Mouse (Mus musculus) right cerebral cortex, adult 18-20 months (tissue): Measurements from ENCODE around the gene Cmklr1.

Experiments used
- DNase-seq: peaks from one replicate; pipeline ENCODE4 v3.0.0; 2022; ENCODE audit warnings: mixed read lengths

Cmklr1 gene

DNA sequence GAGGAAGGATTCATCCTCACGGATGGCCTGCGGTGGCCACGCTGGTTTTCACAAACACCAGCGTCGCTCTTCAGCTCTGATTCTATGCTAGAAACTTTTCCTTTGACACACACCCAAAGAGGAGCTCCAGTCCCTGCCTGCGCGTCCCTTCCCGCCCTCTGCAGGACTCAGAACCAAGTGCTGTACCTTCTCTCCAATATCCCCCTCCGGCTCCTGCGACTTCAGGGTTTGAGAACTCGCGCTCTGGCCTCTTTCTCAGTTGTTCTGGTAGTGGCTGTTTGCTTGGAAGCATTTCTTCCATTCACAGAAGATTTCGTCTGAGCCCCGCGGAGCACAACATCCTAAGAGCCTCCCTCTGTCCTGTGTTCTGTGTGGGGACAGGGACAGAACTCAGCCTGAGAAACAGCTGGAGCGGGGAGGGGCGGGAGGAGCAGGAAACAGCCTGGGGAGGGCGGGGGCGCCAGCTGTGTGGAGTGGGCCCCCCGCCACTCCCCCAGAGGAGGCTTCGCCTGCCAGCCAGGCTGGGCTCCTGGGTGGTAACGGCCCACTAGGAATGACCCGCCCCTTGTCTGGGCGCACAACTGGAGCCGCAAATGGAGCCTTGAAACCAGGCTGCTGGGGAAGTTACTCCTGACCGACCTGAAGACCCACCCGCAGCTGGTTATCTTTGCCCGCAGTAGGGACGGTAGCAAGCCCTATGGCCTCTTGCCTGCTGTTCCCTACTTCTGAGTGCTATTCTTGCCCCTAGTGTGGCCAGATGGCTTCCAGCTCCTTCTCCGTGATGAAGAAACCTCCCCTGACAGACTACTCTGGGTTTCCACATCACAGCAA, at the start of gene Cmklr1:
Cmklr1 (minus strand) TSS at position 392 of the 831 bp plus-strand sequence.
- DNase-seq: no peak

DNA sequence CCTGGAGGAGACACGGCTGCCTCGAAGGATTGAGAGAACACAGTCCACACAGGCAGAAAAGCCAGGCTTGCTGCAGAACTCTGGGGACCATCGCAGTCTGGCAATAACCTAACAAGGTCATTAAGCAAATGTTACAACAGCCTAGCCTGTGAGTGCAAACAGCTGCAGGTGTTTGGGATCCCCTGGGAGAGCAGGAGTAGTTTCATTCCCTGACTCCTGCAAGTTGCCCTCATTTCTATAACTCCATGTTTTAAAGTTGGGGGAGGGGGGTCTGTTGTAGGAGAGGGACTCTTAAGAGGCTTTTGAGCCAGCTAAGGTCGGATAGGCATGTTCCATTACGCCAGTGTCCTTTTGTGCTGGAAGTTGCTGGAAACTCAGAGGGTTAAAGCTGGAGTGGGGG, 44.2 kb upstream of the Cmklr1 start:
- no peak for DNase-seq

DNA sequence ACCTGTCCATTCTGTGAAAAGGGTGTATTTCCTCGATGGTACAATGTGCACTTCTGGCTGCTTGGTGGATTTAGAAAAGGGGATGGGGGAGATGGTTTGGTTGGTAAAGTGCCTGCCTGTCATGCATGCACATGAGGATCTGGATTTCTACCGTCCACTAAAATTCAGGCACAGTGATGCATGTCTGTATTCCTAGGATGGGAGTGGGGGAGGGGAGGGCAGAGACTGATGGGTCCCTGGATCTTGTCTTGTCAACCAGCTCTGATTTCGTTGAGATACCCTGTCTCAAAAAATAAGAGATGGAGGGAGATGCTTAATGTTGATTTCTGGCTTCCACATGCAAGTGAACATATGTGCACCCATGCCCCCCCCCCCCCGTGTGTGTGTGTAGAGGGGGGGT, 43.8 kb upstream of the Cmklr1 start:
- no peak for DNase-seq

DNA sequence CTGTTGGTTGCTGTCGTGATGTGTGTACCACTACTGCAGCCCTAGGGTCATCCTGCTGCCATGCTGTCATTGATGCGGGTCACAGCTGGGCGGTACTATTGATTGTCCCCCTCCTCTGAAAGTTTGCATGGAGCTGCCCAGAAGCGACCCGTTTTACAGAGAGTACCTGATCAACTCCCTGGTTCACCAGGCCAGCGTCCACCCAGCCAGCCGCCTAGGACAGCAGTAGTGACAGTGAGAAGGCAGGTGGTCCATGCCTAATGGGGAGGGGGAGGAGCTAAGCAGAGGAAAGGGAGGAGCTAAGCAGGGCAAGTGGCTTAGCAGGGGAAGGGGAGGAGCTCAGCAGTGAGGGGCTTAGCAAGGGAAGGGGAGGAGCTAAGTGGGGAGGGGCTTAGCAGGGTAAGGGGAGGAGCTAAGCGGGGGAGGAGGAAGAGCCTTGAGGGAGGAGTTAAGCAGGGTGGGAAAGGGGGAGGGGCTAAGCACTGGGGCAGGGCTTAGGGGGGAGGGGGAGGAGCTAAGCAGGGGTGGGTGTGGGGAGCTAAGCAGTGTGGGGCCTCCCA, 43.0 kb upstream of the Cmklr1 start:
- no peak for DNase-seq

DNA sequence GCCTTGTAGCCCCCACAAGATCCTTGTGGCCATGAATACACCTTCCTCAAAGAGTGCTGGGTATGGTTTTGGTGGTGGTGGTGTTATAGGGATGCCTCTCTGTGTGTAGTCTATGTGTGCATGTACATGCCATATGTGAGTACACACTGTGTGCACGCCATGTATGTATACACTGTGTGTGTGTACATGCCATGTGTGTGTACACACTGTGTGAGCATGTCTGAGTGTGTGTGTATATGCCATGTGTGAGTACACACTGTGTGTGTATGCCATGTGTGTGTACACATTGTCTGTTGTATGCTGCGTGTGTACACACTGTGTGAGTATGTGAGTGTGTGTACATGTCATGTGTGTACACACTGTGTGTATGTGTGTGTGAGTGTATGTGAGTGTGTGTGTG, 40.6 kb upstream of the Cmklr1 start:
- no peak for DNase-seq

DNA sequence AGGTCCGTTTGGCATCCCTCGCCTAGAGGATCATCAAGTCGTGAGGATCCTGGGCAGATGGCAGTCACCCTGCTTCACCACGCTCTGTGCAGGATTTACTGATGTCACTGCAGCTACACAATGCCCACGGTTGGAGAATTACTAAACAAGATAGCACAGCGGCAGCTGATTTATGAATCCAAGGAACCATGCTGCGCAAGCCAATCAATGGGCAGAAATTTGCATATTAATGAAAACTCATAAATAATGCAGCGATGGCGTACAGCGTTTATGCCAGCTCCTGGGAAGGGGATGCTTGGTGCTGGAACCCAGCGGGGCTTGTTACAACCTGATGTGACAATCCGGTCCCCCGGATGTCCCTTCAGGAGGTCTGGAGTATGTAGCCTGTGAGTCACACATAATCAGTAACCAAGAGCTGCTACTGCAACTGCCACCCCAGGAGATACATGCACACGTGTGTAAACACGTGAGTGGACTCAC, 39.9 kb upstream of the Cmklr1 start:
- DNase-seq: no peak

DNA sequence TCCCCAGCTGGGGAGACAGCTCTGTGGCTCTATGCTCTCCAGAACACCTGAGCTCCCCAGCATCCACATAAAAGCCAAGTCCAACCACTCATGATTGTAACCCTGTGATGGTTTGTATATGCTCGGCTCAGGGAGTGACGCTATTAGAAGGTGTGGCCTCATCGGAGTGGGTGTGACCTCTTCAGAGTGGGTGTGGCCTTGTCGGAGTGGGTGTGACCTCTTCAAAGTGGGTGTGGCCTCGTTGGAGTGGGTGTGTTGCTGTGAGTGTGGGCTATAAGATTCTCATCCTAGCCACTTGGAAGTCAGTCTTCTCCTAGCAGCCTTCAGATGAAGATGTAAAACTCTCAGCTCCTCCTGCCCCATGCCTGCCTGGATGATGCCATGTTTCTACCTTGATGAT, 37.3 kb upstream of the Cmklr1 start:
- DNase-seq: no peak

DNA sequence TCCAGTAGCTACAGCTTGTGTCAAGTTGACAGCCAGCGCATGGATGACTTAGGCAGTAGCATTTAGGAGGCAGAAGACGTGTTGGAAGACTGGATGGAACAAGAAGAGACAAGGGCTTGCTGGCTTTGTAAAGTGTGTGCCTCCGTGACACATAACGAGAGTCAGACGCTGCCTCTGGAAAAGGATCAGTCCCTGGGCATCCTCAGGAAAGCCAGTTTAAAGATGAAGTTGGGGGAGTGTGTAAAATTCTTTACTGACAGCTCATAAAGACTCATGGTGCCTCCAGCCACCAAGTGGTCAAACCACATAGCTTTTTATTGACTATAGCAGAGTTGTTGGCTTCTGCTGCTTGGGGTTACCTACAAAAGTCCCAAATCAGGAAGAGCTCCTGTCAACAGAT, 35.2 kb upstream of the Cmklr1 start:
- no peak for DNase-seq

DNA sequence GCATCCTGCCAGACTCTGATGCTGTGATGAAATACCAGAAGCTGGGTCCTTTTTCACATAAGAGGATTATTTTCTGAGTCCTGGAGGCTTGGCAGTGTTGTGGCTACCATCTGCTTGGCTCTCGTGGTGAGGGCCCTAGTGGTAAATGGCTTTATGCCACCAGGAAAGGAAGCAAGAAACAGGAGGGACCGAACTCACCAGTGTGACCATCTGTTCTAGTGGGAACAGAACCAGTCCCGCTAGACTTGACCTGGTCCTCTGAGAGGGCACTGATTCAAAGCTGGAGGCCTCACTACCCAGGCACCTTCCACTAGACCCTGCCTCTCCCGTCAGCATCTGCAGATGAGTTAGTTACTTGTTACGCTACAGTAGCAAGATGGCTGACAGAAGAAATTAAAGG, 33.0 kb upstream of the Cmklr1 start:
- no peak for DNase-seq

DNA sequence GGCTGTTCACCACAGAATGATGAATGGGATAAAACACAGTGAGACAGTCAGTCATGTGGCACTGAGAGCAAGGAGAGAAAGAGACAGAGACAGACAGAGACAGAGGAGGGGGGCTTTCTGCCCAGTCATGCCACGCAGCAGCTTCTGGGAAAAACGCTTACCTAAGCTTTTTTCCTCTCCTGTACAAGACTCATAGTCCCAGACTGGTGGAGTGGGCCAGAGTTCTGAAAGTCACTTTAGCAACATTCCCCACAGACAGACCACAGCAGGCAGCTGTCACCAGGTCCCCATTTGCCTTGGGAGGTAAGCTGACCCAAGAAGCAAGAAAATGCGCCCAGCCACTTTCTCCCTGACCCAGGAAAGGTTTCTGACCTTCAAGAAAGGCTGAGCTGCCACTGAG, 32.2 kb upstream of the Cmklr1 start:
- no peak for DNase-seq

DNA sequence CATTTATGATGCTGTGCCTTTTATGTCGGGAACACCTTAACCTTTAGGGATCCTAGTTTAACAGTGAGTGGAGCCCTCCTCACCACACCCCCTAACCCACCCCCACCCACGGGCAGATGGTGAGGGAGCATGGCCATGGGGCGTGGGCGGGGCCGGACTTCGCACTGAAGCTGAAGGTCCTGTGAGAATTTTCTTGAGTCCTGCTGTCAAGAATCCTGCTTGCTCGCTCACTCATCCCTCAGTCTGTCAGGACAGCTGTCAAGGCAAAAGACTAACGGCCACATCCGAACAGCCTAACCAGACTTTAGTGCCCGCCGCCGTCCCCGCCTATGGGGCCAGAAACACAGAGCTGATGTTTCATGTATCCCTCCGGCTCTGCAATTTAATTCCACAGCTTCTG, 31.0 kb upstream of the Cmklr1 start:
- no peak for DNase-seq

DNA sequence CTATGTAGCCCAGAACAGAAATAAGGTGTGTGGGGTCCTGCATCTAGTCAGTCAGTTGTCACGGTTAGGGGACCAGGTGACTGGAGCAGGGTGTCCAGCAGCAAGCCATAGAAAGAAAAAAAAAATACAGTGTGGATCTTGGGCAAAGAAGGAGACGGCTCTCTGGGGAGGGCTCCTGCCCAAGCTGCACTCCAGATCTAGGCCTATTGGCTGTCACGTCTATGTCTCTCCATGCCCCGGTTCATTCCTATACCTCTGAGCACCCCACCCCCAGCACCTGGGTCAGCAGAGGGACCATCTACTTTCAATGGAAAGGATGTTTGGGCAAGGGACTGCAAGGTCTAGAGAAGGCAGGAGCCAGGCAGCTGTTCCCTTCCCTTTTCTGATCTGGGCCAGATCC, 29.3 kb upstream of the Cmklr1 start:
- DNase-seq: no peak

DNA sequence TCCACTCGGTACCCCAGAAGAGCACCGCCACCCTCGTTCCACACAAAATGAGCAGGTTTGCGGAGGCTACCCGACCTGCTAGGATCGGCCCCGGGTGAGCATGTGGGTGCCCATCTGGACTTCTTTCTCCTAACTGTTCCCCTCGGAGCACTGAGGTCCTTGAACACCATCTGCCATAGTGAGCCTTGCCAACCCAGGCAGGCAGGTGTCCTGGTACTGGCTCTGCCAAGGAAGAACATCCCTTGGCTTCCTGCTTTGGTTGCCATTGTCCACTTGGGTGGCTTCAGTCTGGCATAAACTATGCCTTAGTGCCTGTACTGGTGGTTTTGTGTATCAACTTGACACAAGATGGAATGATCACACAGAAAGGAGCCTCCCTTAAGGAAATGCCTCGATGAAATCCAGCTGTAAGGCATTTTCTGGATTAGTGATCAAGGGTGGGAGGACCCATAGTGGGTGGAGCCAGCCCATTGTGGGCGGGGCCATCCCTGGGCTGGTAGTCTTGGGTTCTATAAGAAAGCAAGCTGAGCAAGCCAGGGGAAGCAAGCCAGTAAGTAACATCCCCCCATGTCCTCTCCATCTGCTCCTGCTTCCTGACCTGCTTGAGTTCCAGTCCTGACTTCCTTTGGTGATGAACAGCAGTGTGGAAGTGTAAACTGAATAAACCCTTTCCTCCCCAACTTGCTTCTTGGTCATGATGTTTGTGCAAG, 28.7 kb upstream of the Cmklr1 start:
- no peak for DNase-seq

DNA sequence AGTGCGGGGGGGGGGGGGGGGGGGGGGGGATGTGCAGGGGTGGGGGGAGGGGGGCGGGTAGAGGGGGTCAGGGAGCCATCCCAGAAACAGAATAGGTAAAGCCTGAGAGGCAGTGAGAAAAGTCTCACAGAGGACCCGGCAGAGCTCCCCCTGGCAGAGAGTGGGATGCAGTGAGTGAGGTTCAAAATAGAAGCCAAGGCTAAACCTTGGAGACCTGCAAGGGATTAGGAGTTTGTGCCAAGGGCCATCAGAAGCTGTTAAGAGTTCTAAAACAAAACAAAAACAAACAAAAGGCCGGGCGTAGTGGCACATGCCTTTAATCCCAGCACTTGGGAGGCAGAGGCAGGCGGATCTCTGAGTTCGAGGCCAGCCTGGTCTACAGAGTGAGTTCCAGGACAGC, 27.3 kb upstream of the Cmklr1 start:
- DNase-seq: no peak

DNA sequence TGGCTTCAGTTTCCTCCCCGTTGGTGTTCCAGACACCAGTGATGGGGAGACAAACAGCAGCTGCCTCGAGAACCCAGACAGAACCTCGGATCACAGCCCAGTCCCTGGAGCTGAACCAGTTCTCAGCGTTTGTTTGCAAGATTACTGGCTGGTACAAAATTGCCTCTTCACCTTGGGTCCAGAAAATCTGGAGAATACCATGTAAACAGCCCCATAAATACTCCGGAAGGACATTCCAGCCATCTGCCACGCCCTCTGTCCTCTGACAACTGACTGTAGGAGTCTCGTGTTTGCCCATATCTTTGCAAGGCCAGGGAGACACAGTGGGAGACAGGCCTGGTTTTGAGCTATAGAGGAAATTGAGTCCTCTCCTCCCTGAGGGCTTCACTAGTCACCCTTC, 24.6 kb upstream of the Cmklr1 start:
- no peak for DNase-seq

DNA sequence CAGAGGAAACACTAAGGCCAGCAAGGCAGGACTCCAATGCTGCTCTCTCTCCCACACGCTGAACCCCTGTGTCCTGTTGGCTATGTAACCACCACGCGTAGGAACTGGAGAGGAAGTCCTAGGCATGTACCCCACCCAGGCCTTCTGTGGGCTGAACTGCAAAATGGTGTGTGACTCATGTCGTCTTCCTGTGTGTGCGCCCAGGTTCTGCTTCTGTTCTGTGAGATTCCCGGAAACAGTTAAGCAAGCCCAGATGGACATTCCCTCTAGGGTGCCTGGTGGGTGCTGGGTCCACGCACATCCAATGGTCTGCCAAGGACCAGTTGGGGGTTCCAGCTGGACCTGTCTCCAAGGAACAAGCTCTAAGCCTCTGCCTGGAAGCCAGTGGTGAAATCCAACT, 22.2 kb upstream of the Cmklr1 start:
- DNase-seq: peak; percentile 28

DNA sequence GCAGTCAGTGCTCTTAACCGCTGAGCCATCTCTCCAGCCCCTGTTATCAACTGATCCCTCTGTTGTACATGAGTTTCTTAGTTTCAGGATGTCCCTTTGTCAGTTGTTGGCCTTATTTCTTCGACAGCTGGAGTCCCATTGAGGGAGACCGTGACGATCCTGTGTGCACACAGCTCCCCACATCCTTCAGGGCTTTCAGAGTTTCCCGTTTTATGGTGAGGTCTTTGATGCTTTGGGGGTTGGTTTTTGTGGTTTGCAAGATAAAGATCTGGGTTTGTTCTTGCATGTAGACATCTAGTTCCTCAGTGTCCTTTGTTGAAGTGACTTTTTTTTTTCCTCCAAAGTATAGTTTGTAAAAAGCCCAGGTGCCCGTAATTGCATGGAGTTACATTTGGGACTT, 20.4 kb upstream of the Cmklr1 start:
- DNase-seq: no peak

DNA sequence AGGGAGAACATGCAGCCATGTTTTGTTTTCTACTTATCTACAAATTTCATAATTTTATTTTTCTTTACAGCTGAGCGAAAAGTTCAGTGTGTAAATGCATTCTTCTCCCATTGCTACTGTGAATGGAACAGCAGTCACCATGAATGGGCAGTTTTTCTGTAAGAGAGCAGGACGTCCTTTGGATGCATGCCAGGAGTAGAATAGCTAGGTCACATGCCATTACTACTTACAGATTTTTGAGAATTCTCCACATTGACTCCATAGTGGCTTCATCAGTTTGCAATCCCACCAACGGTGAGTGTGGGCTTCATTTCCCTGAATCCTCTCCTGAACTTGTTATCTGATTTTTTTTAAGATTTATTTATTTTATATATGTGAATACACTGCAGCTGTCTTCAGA, 19.9 kb upstream of the Cmklr1 start:
- no peak for DNase-seq

DNA sequence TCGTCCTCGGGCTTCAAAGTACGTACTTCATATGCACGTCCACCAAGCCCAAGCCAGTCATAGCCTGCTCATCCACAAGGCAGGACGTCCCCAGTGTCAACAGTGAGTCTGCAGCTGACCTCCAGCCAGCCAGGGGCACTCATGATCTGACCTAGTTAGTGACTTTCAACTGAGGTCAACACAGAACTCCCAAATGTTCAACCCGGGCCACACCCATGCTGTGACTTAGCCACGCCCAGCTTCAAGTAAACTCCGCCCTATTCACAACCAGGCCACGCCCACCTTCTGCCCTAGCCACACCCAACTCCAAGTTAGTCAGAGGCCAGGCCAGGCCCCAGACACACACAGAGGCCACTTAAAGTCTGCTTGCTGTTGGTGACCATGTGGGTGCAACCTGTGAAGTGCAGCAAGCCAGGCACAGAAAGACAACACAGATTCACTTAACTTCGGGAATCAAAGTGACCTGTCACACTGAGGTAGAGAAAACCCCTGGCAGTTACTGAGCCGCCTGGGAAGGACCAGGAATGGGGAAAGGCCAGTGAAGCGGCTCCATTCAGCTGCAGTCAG, 14.5 kb upstream of the Cmklr1 start:
- DNase-seq: no peak

DNA sequence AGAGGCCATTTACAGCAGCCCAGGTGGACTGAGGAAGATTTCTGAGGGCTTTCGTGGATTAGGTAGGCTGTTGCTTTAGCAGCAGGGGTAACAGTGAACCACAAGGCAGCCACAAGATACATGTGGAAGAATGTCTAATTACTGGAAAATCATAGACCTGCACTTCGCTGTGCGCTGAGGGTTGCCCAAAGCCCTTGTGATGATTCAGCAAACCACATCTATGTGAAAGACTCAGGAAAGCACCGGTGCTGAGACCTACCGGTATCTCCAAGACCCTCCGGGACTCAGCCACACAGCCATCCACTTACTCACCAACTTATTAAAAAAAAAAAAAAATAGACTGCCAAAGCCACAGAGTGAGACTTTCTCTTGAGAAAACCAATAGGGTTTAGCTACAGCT, 13.9 kb upstream of the Cmklr1 start:
- DNase-seq: no peak

DNA sequence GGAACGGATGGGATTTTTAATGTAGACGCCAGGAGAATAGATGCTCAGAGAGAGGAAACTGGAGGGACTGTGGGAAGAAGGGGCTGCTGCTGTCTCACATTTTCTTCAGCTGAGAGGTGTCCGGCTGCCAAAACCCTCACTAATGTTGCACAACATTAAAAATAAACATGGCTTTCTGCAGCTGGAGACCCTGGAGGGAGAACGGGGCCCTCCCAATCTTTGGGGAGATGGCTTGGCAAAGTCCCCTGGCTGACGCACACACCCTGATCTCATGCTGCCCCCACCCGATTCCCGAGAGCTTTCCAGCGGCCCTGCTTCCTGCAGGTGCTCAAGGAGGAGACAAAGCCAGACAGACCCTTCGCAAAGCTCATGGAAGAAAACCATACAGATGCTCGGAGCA, 10.6 kb upstream of the Cmklr1 start:
- DNase-seq: no peak

DNA sequence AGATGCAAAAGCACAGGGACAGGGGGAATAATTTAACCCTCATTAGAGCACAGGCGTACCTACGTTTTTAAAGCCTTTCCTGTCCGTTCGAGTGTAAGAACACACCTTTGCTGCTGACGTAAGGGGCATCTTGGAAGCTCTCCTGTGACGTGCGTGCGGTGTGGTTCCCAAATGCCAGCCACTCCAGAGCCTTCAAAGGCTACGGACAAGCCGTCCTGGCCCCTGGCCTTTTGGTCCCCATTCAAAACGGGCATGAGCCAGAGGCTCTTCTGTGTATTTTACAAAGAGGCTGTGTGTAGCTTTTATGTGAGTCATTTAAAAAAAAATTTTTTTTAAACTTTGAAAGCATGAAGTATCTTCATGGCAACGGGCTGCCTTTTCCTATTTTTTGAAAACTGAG, 4.6 kb upstream of the Cmklr1 start:
- no peak for DNase-seq

DNA sequence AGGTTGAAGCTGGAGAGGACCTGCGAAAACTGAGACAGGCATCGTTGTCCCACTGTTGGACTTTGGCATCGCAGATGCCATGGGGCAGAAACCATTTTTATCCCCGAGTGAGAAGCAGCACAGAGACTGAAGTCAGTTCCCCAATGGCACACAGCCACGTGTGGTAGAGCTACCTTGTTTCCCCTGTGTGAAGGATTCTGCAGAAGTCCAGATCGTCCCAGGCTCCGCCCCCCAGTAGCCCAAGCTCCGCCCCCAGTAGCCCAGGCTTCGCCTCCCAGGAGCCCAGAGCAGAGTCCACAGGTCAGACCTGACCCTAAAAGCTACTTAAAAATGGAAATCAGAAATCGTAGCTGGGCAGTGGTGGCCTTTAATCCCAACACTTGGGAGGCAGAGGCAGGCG, 4.0 kb upstream of the Cmklr1 start:
- no peak for DNase-seq

DNA sequence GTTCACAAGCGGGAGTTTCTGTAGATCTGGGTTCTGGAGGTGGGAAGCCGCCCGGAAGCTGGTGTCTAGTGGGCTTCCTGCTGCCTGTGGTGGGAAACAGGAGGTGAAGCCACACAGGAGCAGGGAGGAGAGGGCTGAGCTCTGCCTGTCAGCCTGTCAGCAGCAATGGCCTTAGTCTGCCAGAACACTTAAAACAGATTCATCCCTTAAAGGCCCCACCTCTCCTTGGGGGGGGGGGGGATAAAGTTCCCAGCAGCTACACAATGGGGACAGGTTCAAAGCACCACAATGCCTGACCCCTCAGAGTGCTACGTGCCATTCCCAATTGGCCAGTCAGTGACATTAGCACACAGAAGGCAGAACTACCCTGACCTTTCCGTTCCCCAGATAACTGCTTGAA, 2.0 kb upstream of the Cmklr1 start:
- DNase-seq: no peak
